Mouse (Mus musculus): ENCODE data around the gene Gm1673. TPM values are rescaled to one million over a fixed set of nuclear protein-coding genes. Genes with fewer than 3 reads are reported as not detected.
A peak's percentile ranks its signal among the peaks of the same experiment; 100 is the strongest.

The Gm1673 gene
- total RNA-seq, 2 experiments from 2014 or later: 3.7 to 5.2 TPM

DNA sequence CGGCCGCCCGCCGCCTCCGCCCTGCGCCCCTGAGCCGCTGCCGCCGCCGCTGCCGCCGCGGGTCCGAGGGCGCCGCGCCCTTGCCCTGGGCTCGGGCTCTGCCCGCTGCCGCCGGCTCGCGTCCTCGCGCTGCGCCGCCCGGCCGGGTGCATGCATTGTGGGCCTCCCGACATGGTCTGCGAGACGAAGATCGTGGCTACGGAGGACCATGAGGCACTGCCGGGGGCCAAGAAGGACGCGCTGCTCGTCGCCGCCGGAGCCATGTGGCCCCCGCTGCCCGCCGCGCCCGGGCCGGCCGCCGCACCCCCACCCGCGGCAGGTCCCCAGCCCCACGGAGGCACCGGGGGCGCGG, 13.4 kb downstream of the Gm1673 start:
- intact Hi-C loops (cut with DNase I): no loop called here
- DNase-seq: peak in 1 of 2 experiments; percentile 45

DNA sequence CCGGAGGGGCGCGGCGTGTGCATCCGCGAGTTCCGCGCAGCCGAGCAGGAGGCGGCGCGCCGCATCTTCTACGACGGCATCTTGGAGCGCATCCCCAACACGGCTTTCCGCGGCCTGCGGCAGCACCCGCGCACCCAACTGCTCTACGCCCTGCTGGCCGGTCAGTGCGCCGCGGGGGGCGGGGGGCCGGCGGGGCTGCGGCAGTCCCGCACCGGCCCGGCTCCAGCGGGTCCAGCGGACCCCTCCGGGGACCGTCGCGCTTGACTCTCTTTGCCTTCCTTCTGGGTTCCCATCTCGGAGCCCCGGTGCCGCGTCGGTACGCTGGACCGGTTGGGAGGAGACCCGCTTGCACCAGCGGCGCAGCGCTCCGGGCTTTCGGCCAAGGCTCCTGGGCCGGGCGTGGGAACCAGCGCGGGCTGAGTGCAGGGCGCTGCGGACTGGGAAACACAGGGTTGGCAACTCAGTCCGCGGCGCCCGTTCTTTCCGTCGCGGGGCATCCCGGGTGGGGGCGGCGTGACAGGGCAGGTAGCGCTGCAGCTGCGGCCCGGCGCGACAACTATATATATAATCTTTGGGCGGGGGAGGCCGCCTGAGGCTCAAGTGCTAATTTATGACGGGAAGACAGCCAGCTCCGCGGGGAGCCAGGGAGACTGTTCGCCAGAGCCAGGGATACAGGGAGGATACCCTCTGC, 14.0 kb downstream of the Gm1673 start:
- intact Hi-C loops (cut with DNase I): no loop called here

DNA sequence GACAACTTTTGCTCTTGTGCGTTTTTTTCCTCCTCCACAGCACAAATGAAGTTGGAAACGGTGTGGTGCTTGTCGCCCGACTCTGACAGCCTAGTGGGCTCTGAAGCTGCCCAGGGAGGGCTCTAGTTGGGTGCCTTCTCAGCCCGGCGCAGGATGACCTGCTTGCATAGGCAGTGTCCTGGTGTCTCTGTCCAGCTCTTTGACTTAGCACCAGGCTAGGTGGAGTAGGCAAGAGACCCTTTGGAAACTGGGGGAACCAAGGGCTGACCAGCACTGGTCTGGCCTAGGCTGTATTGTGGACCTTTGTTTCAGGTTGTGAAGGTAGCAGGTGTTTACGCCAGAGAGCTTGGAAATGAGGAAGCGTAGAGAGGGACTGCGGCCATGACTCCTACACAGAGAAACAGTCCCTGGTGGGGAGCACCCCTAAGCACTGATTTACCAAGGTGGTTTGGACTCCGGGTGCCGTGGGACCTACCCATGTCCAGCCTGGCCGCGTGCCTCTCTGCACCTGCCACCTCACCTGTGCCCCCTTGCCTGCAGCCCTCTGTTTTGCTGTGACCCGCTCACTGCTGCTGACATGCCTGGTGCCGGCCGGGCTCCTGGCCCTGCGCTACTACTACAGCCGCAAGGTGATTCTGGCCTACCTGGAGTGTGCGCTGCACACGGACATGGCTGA, 14.7 kb downstream of the Gm1673 start:
- intact Hi-C loops (cut with DNase I): no loop called here
- no peak for DNase-seq

More for the DNA sequence above, 14.0 kb downstream of the Gm1673 start:
- DNase-seq: peak; percentile 67 to 69

DNA sequence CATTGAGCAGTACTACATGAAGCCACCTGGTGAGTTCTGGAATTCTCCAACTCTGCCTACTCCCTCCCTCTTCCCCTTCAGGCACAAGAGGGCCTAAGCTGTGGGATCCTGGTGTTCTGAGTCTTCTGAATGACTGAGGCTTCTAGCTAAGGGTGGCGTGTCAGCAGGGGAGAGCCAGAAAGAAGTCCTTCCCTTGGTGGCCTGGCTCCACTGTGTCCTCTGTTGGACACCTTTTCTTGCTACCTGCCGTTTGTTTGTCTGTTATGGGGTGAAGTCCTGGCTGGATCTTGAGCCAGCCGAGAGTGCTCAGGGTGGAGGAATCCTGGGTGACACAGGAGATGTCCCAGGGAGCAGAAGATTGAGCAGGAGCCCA, 15.3 kb downstream of the Gm1673 start:
- intact Hi-C loops (cut with DNase I): no loop called here
- no peak for DNase-seq

DNA sequence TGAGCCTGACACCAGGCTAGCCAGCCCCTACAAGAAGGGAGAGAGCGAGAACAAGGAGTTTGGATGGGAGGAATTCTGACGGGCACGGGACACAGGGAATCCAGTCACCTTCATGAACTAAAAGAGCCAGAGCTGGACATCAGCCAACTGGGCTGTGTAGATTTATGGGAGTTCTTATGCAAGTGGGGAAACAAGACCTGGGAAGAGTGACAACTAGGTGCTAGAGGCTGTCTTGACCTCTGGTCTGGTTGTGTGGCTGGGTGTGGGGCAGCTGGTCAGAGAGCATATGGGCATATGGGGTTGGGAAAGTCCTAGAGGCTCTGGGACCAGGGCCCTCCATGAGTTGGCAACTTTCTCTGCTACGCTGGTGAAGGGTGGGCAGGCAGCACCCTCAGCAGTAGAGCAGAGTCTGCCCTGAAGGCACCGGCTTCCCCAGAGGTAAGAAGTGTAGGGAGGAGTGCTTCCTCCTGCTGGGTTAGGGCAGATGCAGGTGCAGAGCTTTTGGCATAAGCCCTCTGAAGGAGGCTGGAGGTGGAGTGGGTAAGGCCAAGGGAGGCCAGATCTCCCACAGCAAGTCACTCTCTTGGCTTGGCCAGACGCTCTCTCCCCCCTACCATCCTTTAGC, 16.3 kb downstream of the Gm1673 start:
- intact Hi-C loops (cut with DNase I): no loop called here
- DNase-seq: no peak

DNA sequence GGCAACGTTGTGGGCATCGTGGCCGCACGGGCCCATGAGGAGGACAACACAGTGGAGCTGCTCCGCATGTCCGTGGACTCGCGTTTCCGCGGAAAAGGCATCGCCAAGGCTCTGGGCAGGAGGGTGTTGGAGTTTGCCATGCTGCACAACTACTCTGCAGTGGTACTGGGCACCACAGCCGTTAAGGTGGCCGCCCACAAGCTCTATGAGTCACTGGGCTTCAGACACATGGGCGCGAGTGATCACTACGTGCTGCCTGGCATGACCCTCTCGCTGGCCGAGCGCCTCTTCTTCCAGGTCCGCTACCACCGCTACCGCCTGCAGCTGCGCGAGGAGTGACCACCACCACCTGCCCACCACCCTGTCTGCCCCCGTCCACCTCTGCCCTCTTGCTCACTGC, 17.6 kb downstream of the Gm1673 start:
- intact Hi-C loops (cut with DNase I): no loop called here
- DNase-seq: no peak

DNA sequence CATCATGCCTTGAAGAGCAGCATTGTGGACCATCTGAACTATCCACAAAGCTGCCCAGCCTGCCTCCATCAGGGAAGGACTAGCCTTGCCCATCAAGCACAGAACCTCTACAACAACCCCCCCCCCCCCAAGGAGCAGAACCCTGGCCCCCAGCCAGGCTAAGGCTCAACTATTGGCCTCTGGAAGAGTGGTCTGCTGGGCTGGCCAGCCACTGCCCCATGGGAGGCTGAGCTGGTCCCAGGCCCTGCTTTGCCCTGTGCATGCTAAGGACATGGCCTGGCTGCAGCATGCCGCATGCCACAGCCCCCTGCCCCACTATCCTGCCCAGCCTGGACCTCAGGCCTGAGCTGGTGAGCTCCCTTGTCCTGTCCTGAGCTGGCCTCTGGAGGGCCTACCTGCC, 18.2 kb downstream of the Gm1673 start:
- DNase-seq: no peak
- intact Hi-C loops (cut with DNase I): no loop called here

DNA sequence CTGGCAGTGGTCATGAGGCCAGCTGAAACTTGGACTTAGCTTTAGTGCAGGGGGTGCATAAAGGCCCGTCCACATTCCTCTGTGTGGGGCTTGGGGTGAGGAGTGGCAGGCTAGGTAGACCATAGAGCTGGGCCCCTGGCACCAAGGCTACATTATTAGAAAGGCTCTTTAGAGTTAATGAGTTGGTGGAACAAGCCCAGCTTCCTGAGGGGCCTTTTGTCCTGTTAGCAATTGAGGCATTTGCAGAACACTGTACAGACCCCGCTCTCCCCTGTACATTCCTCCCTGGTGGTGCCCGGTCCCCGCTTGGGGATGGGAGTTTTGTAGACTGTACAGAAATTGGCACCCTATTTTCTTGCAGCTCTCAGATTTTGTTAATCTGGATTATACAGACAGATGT, 19.4 kb downstream of the Gm1673 start:
- no peak for DNase-seq
- intact Hi-C loops (cut with DNase I): no loop called here

DNA sequence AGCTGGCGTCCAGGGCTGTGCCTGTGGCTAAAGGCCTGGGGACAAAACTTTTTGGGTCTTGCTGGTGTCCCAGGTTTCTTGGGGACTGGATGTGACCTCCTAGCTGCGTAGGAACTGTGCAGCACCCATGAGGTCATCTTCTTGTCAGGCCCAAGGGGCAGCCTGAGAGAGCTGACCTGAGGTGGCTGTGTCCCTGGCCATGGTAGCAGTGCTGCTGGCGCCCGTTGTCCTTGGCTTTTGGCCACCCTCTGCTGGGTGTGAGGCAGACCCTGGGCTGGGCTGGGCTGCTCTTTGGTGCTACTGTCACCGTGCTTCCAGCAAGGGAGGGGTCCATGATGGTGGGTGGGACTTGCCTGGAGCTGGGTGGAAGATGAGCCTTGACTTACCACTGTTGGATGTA, 21.4 kb downstream of the Gm1673 start:
- no peak for DNase-seq

DNA sequence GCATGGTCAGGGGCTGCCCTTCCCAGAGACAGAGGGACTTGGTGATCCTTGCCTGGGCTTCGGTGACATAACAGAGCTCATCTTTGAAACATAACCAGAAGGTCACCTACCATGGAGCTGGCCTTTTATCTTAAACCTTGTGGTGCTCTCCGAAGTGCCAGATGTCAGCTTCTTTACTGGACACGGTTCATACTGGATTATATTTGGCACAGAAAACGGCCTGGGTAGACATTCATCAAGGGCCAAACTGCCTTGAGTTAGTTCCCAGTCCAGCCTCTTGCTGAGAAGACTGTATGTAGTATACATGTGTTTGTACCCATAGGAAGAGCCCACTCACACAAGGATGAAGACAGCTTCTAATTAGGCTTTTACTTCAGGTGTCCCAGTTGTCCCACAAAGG, 23.6 kb downstream of the Gm1673 start:
- DNase-seq: no peak
- intact Hi-C loops (cut with DNase I): no loop called here

More for the DNA sequence above, 21.4 kb downstream of the Gm1673 start:
- intact Hi-C loops (cut with DNase I): no loop called here

DNA sequence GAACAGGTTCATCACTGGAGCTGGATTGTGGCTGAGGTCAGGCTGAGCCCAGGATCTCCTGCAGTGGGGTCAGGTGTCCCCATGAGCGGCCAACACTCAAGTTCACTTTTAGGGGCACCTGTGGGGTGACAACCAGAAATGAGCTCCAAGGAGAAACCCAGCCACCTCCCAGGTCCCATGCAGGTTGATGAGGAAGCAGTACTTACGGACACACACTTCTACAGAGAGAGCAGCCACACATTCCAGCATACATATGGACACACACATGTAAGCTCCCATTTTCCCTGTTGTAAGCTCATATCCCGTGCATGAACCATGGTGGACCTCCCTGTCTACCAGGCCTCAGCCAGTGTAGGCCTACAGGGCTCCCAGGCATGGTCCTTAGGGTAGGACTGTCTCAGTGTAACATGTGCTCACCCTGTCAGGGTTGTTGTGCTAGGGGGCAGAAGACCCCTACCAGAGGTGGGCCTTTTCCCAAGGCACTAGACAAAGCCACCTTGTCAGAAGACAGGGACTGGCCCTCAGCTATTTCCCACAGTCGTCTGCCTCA, 24.2 kb downstream of the Gm1673 start:
- DNase-seq: no peak
- intact Hi-C loops (cut with DNase I): no loop called here

DNA sequence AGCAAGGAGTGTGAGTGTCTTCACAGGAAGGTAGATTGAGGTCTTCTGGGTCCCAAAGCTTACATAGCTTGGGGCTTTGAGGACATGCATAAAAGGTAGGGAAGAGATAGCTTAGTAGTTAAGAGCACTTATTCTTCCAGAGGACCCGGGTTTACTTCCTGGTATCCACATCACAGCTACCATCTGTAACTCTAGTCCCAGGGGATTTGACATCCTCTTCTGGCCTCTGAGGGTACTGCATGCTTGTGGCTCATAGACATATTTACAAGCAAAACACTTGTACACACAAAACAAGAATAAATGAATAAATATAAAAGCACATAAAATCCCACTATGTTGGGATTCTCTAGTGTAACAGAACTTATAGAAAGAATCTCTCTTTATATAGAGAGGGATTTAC, 31.4 kb downstream of the Gm1673 start:
- DNase-seq: no peak
- intact Hi-C loops (cut with DNase I): no loop called here

DNA sequence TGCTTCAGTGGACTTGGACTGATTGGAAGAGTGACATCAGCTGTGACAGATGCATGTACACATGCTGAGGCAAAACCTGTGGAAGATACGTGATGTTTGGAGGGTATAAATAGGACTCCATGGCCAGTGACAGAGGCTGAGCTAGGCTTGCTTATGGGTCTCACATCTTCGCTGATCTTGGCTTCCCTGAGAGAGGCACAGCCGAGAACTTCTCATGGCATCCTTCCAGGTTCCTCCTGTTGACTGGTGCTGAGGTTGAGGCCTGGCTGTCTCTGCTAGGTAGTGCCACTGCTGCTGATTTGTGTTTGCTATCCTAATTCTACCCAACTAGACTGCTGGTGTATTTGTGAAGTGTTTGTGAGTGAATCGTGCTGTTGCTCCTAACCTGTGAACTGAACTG, 35.7 kb downstream of the Gm1673 start:
- no peak for DNase-seq
- intact Hi-C loops (cut with DNase I): no loop called here

DNA sequence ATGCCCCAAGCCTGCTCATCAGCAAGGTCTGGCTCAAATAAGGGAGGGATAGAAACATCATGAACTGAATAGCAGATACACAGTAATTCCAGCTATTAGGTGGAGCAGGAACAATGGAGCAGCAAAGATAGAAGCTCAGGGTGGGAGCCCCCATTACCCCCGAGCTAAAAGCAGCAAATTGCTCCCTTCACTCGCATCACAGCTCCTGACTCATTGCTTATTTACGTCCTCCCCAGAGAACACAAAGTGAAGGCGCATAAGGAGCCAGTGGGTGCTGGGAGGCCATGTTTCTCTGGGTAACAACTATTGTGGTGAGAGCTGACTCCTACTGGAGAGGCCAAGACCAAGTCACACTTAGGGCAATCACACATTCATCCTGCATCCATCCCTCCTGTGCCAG, 46.9 kb downstream of the Gm1673 start:
- no peak for DNase-seq
- intact Hi-C loops (cut with DNase I): no loop called here

DNA sequence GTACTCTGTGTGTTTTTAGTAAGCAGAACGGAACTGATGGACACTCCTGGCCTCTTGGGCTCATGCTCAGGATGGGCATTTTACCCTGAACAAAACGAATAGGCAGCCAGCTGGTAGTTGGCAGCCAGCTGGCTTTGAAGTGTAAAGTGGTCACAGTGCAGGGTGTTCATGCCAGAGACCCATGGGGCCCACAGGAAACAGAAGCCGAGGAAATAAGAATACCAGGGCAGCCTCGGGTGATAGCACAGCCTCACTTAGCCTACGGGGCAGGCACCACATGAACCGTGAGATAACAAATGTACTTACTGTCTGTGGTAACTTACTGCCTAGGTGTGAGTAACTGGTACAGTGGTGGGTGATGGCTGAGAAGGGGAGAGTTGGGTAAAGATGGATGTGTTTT, 47.8 kb downstream of the Gm1673 start:
- no peak for DNase-seq
- intact Hi-C loops (cut with DNase I): no loop called here

DNA sequence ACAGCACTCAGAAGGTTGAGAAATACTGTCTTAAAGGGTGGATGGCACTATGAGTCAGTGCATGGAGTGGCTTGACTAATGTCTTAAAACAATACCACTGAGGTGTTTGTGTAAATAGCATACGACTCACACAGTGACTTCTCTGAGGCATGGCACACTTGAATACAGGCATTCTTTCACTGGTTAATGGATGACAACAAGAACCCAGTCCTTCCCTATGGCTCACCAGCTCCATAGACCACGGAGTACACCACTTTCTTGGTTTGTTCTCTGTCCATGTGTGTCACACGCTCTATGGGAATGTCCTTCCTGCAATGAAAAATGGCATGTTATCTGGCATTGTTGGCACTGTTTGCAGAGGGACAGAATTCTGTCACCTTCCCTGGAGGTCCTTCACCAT, 49.3 kb downstream of the Gm1673 start:
- intact Hi-C loops (cut with DNase I): no loop called here
- DNase-seq: peak in 1 of 2 experiments; percentile 19

Other genes starting within 250 kb of the Gm1673 start
- 100 to 1,000 TPM; 148 to 169 TPM for gene Letm1, start 200.6 kb upstream of the Gm1673 start, total RNA-seq (2021)
- gene Nsd2, start 162.7 kb upstream of the Gm1673 start, total RNA-seq (2021): 10 to 100 TPM; 27.5 to 43.7 TPM
- gene Nelfa, start 47.0 kb upstream of the Gm1673 start, total RNA-seq (2021): 10 to 100 TPM; 11.6 to 12.8 TPM
- gene Nat8l, start 12.6 kb downstream of the Gm1673 start, total RNA-seq (2021): 1 to 10 TPM in 1 of 2 experiments, under 1 TPM in 1; 0.71 to 1.2 TPM
- 1 to 10 TPM in 1 of 2 experiments, under 1 TPM in 1; 0.98 to 2.0 TPM for gene Poln, start 186.0 kb downstream of the Gm1673 start, total RNA-seq (2021)
- 1 to 10 TPM; 6.0 to 7.1 TPM for gene Haus3, start 186.1 kb downstream of the Gm1673 start, total RNA-seq (2021)
- gene Mxd4, start 204.3 kb downstream of the Gm1673 start, total RNA-seq (2021): 100 to 1,000 TPM; 127 to 129 TPM